Mouse (Mus musculus): ENCODE data around the gene Frem3. TPM values are rescaled to one million over a fixed set of nuclear protein-coding genes. Genes with fewer than 3 reads are reported as not detected.

Frem3 gene
- polyA plus RNA-seq, 1 experiment from 2014 or later, result 0.07 TPM

DNA sequence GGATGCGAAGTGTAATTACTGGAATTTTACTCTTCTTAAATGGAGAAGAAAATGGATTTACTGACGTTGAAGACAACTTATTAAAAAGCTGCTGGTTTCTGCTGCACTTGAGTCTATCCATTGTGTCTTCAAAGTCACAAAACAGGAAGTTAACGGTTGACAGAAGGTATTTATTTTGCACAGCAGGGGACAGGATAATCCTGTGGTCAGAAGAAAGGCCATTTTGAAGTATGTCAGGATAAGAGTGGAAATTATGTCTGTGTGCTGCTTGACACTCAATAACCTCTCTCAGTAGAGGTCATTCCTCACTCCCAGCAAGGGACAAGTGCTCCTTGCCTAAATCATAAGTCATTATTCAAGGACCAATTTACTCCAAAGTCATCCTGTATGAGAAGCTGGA, 8.9 kb downstream of the Frem3 start:
- H3K27me3 ChIP-seq (replicated peaks; ENCODE audit: insufficient read depth, low read length), result no peaks in the 10 kb centered on the region
- no peak overlapping the region for H3K4me3 ChIP-seq (ENCODE audit: low read depth, low read length)
- H3K36me3 ChIP-seq (ENCODE audit: insufficient read depth, low read length), result no peaks in the 10 kb centered on the region
- H3K9ac ChIP-seq (replicated peaks; ENCODE audit: low read depth), result no peak overlapping the region
- H3K9me3 ChIP-seq (ENCODE audit: low read length), result no peaks in the 10 kb centered on the region
- ATAC-seq (no peak), DNase-seq (ENCODE audit: low spot score) (no peak)
- no peaks in the 10 kb centered on the region for H3K4me1 ChIP-seq (ENCODE audit: insufficient read depth, low read depth, low read length)
- 56% methylated on average over 3 of the region's 3 CpGs for WGBS
- no peak overlapping the region for H3K27ac ChIP-seq (ENCODE audit: low read length)
- no peak overlapping the region for H3K4me2 ChIP-seq (replicated peaks; ENCODE audit: low read depth, low read length)
- TF ChIP-seq EP300 (IDR thresholded peaks at IDR 0.05), result no peak

DNA sequence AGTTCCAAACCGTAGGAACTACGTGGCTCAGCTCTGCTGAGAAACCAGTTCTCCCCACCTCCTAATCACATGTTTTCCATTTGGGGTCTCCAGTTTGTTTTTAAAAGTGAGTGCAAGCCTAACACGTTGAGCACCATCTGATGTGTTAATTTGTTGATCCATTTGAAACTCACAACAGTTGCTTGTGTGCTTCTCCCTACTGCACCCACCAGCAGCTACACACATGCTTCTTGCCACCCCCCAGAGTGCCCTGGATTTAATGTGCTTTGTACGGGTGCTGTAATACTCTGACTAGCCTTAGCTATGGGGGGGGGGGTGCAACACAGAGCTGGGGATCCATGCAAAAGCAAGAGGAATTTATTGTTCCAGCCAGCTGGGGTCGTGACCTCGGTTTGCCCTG, 36.5 kb downstream of the Frem3 start:
- no peaks in the 10 kb centered on the region for H3K9me3 ChIP-seq (ENCODE audit: low read length)
- no peak overlapping the region for H3K9ac ChIP-seq (replicated peaks; ENCODE audit: low read depth)
- no peaks in the 10 kb centered on the region for H3K27me3 ChIP-seq (replicated peaks; ENCODE audit: insufficient read depth, low read length)
- H3K4me1 ChIP-seq (ENCODE audit: insufficient read depth, low read depth, low read length), result no peaks in the 10 kb centered on the region
- ATAC-seq (no peak), DNase-seq (ENCODE audit: low spot score) (no peak)
- 65% methylated on average over 6 of the region's 6 CpGs for WGBS
- no peak overlapping the region for H3K4me2 ChIP-seq (replicated peaks; ENCODE audit: low read depth, low read length)
- TF ChIP-seq CTCF (IDR thresholded peaks at IDR 0.05) (no peak), EP300 (IDR thresholded peaks at IDR 0.05) (no peak)
- H3K27ac ChIP-seq (ENCODE audit: low read length), result no peak overlapping the region
- H3K36me3 ChIP-seq (ENCODE audit: insufficient read depth, low read length), result no peaks in the 10 kb centered on the region
- H3K4me3 ChIP-seq (ENCODE audit: low read depth, low read length), result no peak overlapping the region

DNA sequence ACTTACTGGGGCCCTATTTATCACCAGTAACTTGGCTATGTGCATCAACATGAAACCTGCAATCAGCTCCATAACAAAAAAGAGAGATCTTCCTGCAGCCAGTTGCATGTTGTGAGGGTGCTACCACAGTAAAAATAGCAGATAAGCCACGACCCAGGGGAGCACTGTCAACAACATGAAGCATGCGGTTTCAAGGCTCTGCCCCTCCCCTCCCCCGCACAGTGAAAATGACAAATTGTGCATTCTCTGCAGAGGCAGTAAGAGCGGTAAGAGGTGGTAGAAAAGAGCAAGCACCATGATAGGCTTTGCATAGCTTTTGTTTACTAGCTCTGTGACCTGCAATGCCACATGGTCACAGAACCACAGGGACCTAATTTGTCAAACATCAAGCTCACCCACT, 46.8 kb downstream of the Frem3 start:
- Histone ChIP-seq H3K9me3 (ENCODE audit: low read length) (no peaks in the 10 kb centered on the region), H3K36me3 (ENCODE audit: insufficient read depth, low read length) (no peaks in the 10 kb centered on the region), H3K27ac (ENCODE audit: low read length) (no peak overlapping the region), H3K4me3 (ENCODE audit: low read depth, low read length) (no peak overlapping the region), H3K9ac (replicated peaks; ENCODE audit: low read depth) (no peak overlapping the region), H3K4me2 (replicated peaks; ENCODE audit: low read depth, low read length) (no peak overlapping the region), H3K27me3 (replicated peaks; ENCODE audit: insufficient read depth, low read length) (no peaks in the 10 kb centered on the region), H3K4me1 (ENCODE audit: insufficient read depth, low read depth, low read length) (no peaks in the 10 kb centered on the region)
- ATAC-seq, result no peak
- WGBS, result 25% methylated on average over 4 of the region's 4 CpGs
- TF ChIP-seq EP300 (IDR thresholded peaks at IDR 0.05), result no peak
- no peak for TF ChIP-seq CTCF (IDR thresholded peaks at IDR 0.05)
- no peak for DNase-seq (ENCODE audit: low spot score)

DNA sequence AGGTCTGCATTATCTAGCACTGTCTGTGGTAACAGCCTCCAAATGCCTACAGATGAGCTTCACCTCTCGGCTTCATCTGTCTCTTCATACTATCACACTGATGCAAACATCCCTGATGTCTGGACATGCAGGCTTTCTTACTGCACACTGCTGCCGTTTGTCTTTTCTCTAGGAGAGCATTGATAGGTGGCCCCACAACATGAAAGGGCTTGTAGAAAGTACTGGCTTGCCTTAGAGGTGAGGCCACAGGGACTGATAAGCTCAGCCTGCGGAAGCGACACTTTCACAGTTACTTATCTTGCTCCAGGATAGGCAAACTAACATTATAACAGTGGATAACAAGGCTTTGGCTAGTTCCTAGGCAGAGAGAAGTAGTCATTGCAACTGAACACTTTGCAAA, 50.2 kb downstream of the Frem3 start:
- TF ChIP-seq EP300 (IDR thresholded peaks at IDR 0.05) (no peak), CTCF (IDR thresholded peaks at IDR 0.05) (no peak)
- Histone ChIP-seq H3K9ac (replicated peaks; ENCODE audit: low read depth) (no peak overlapping the region), H3K27ac (ENCODE audit: low read length) (no peak overlapping the region), H3K4me1 (ENCODE audit: insufficient read depth, low read depth, low read length) (no peaks in the 10 kb centered on the region), H3K27me3 (replicated peaks; ENCODE audit: insufficient read depth, low read length) (no peaks in the 10 kb centered on the region), H3K9me3 (ENCODE audit: low read length) (no peaks in the 10 kb centered on the region), H3K4me2 (replicated peaks; ENCODE audit: low read depth, low read length) (no peak overlapping the region), H3K36me3 (ENCODE audit: insufficient read depth, low read length) (no peaks in the 10 kb centered on the region), H3K4me3 (ENCODE audit: low read depth, low read length) (no peak overlapping the region)
- DNase-seq (ENCODE audit: low spot score), result no peak
- no peak for ATAC-seq
- WGBS, result 32% methylated on average over 4 of the region's 4 CpGs

DNA sequence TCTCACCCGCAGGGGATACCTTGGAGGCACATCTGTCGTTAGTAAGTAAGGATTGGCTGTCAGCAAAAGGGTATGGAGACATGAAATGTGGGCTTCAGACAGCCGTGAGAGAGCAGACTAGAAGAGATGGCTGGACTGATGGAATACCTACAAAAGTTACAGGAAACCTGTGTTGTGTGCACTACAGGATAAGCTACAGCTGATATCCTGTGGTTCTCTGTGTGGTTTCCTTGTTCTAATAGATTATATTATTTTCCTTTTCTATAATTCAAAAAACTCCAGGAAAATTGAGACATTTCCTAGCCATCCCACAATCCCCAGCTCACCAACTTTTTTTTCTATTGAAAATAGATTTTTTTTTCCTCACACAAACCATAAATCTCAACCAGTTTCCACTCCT, 52.6 kb downstream of the Frem3 start:
- no peak overlapping the region for H3K9ac ChIP-seq (replicated peaks; ENCODE audit: low read depth)
- no peak overlapping the region for H3K4me3 ChIP-seq (ENCODE audit: low read depth, low read length)
- H3K36me3 ChIP-seq (ENCODE audit: insufficient read depth, low read length), result no peaks in the 10 kb centered on the region
- H3K27me3 ChIP-seq (replicated peaks; ENCODE audit: insufficient read depth, low read length), result no peaks in the 10 kb centered on the region
- no peaks in the 10 kb centered on the region for H3K4me1 ChIP-seq (ENCODE audit: insufficient read depth, low read depth, low read length)
- no peak for TF ChIP-seq CTCF (IDR thresholded peaks at IDR 0.05)
- no peak for TF ChIP-seq EP300 (IDR thresholded peaks at IDR 0.05)
- DNase-seq (ENCODE audit: low spot score) (no peak), ATAC-seq (no peak)
- no peaks in the 10 kb centered on the region for H3K9me3 ChIP-seq (ENCODE audit: low read length)
- WGBS, result 65% methylated on average over 3 of the region's 3 CpGs
- H3K4me2 ChIP-seq (replicated peaks; ENCODE audit: low read depth, low read length), result no peak overlapping the region
- H3K27ac ChIP-seq (ENCODE audit: low read length), result no peak overlapping the region

DNA sequence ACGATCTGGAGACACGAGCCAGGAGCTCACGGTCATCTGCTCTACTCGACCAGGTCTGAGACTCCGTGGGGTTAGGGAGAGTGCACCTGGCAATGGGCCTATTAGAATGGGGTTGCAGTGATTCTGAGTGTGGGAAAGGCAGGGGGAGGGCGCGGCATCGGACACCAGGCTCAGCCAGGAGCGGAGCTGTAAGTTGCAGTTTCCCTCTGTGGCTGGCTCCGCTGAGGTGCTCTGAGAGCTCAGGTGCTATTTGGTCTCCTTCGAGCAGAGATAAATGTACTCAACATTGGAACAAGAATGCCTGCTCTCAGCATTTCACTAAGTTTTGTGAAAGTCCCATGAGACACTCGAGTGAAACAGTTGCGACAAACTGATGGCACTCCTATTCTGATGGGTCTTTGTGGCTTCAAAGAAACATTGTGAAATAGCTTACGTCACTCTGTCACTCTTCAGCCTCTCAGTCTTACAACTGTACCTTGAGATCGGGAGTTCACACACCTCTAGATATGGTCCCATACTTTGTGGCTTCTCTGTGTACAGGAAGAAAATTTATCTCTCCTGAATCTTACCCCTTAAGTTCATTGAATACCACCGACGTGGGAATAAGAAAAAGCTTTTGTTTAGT, 58.5 kb downstream of the Frem3 start:
- no peak overlapping the region for H3K4me3 ChIP-seq (ENCODE audit: low read depth, low read length)
- DNase-seq (ENCODE audit: low spot score) (peak; percentile 42), ATAC-seq (peak; percentile 67)
- no peaks in the 10 kb centered on the region for H3K36me3 ChIP-seq (ENCODE audit: insufficient read depth, low read length)
- no peaks in the 10 kb centered on the region for H3K9me3 ChIP-seq (ENCODE audit: low read length)
- H3K27me3 ChIP-seq (replicated peaks; ENCODE audit: insufficient read depth, low read length), result no peaks in the 10 kb centered on the region
- WGBS, result 43% methylated on average over 17 of the region's 17 CpGs
- H3K27ac ChIP-seq (ENCODE audit: low read length), result no peak overlapping the region
- no peaks in the 10 kb centered on the region for H3K4me1 ChIP-seq (ENCODE audit: insufficient read depth, low read depth, low read length)
- H3K9ac ChIP-seq (replicated peaks; ENCODE audit: low read depth), result no peak overlapping the region
- TF ChIP-seq CTCF (IDR thresholded peaks at IDR 0.05) (no peak), EP300 (IDR thresholded peaks at IDR 0.05) (no peak)
- H3K4me2 ChIP-seq (replicated peaks; ENCODE audit: low read depth, low read length), result peak overlapping the region; percentile 37

DNA sequence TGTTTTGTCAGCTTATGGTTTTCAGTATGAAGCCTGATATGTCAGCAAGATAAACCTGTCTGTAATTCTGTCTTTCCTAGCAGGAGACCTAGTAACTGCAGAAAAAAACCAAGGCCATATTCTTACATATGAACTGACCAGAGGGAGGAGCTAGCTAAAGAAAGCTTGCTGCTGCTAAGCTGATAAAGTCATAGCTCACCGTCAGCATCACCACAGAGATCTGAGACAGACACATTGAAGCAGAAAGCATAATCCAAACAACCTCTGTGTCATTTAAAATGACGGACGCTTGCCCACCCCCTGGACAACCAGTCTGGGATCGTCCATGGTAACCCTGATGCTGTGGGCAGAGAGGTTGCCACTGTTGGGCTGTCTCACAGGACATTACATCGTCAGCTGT, 71.7 kb downstream of the Frem3 start:
- no peak overlapping the region for H3K27ac ChIP-seq (ENCODE audit: low read length)
- H3K27me3 ChIP-seq (replicated peaks; ENCODE audit: insufficient read depth, low read length), result no peaks in the 10 kb centered on the region
- H3K4me3 ChIP-seq (ENCODE audit: low read depth, low read length), result no peak overlapping the region
- H3K36me3 ChIP-seq (ENCODE audit: insufficient read depth, low read length), result no peaks in the 10 kb centered on the region
- TF ChIP-seq EP300 (IDR thresholded peaks at IDR 0.05) (no peak), CTCF (IDR thresholded peaks at IDR 0.05) (no peak)
- WGBS, result 61% methylated on average over 5 of the region's 5 CpGs
- ATAC-seq (no peak), DNase-seq (ENCODE audit: low spot score) (no peak)
- no peak overlapping the region for H3K9ac ChIP-seq (replicated peaks; ENCODE audit: low read depth)
- H3K9me3 ChIP-seq (ENCODE audit: low read length), result no peaks in the 10 kb centered on the region
- no peaks in the 10 kb centered on the region for H3K4me1 ChIP-seq (ENCODE audit: insufficient read depth, low read depth, low read length)
- no peak overlapping the region for H3K4me2 ChIP-seq (replicated peaks; ENCODE audit: low read depth, low read length)

Data from lung, postnatal 0 days (tissue).